Mouse (Mus musculus): ENCODE measurements around the gene Grik4.

DNA sequence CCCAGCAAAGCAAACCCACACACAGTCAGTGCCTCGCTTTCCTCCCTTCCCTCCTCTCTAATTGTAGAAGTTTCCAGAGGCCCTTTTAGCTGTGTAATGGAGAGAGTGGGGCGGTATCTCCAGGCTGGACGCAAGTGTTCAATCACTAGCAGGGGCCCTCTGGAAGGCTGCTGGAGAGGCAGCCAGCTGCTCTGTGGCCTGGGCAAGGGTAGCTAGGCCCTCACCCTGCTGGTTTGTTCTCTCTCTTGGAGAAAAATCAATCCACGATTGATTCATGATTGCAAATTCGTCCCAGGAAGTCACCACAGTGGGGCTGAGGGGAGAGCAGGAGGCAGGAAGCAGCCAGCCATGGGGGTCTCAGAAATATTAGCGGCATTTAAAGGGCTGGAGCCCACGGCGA lies 271.3 kb downstream of the Grik4 start:
- TF ChIP-seq EP300 (IDR thresholded peaks at IDR 0.05; ENCODE audit: low read depth) (no peak), CTCF (IDR thresholded peaks at IDR 0.05; ENCODE audit: low read depth) (no peak)

Data from liver, embryonic 14.5 days (tissue).